Mouse (Mus musculus): ENCODE data around the gene Jmjd8. TPM values are rescaled to one million over a fixed set of nuclear protein-coding genes. Genes with fewer than 3 reads are reported as not detected.

The Jmjd8 gene
- polyA plus RNA-seq (2015; fragmentation: Nextera tagmentation; extraction: Ambion mirVana) = 55.2 and 60.6 TPM in 2 replicates

GRCm38 (mm10) chr17:25828712-25829557 is at the start of gene Jmjd8:
Gene Jmjd8, plus strand, starts transcription at chr17:25828867.
- H3K27me3 ChIP-seq = no peaks in the 10 kb centered on the region
- peak within 1 kb of the TSS; percentile 89 for H3K9ac ChIP-seq
- WGBS = 1% methylated on average over 32 of the region's 32 CpGs
- H3K9me3 ChIP-seq = no peaks in the 10 kb centered on the region
- peaks cover 51% of the 10 kb centered on the region for H3K36me3 ChIP-seq
- H3K4me1 ChIP-seq (replicated peaks) = peaks cover 84% of the 10 kb centered on the region
- H3K27ac ChIP-seq (replicated peaks) = peak within 1 kb of the TSS; percentile 94
- H3K4me2 ChIP-seq = peak within 1 kb of the TSS; percentile 96
- H3K4me3 ChIP-seq = peak within 1 kb of the TSS; percentile 76
- ATAC-seq (ENCODE audit: low read depth) = peak; percentile 45

GRCm38 (mm10) chr17:25781339-25781738 is 47.3 kb upstream of the Jmjd8 start:
- no peak overlapping the region for H3K9ac ChIP-seq
- no peak for ATAC-seq (ENCODE audit: low read depth)
- peaks cover 56% of the 10 kb centered on the region for H3K36me3 ChIP-seq
- no peak overlapping the region for H3K27ac ChIP-seq (replicated peaks)
- WGBS = 84% methylated on average over 6 of the region's 6 CpGs
- peaks cover 26% of the 10 kb centered on the region for H3K4me1 ChIP-seq (replicated peaks)
- no peaks in the 10 kb centered on the region for H3K27me3 ChIP-seq
- H3K4me2 ChIP-seq = no peak overlapping the region
- H3K4me3 ChIP-seq = no peak overlapping the region
- H3K9me3 ChIP-seq = no peaks in the 10 kb centered on the region

- 59% methylated on average over 7 of the region's 7 CpGs for WGBS
- H3K36me3 ChIP-seq = peaks cover 63% of the 10 kb centered on the region
- no peak for ATAC-seq (ENCODE audit: low read depth)
Observed at GRCm38 (mm10) chr17:25783086-25783485, 45.6 kb upstream of the Jmjd8 start.

GRCm38 (mm10) chr17:25783861-25784574 is 44.6 kb upstream of the Jmjd8 start:
- ATAC-seq (ENCODE audit: low read depth) = no peak
- Histone ChIP-seq H3K4me2 (peak overlapping the region; percentile 95), H3K36me3 (peaks cover 70% of the 10 kb centered on the region), H3K4me3 (peak overlapping the region; percentile 68), H3K27me3 (no peaks in the 10 kb centered on the region), H3K9me3 (no peaks in the 10 kb centered on the region), H3K4me1 (replicated peaks) (peaks cover 26% of the 10 kb centered on the region), H3K9ac (peak overlapping the region; percentile 89), H3K27ac (replicated peaks) (peak overlapping the region; percentile 89; the same call in 1 of the 2 replicates)
- 82% methylated on average over 15 of the region's 15 CpGs for WGBS

More at GRCm38 (mm10) chr17:25783086-25783485, 45.6 kb upstream of the Jmjd8 start:
- H3K4me2 ChIP-seq = peak overlapping the region; percentile 95
- no peaks in the 10 kb centered on the region for H3K9me3 ChIP-seq
- no peak overlapping the region; the same call in 1 of the 2 replicates for H3K4me3 ChIP-seq
- peak overlapping the region; percentile 89; the same call in 1 of the 2 replicates for H3K9ac ChIP-seq
- no peaks in the 10 kb centered on the region for H3K27me3 ChIP-seq
- H3K4me1 ChIP-seq (replicated peaks) = peaks cover 26% of the 10 kb centered on the region
- no peak overlapping the region for H3K27ac ChIP-seq (replicated peaks)

- Histone ChIP-seq H3K9ac (peak within 1 kb of the TSS; percentile 89), H3K36me3 (peaks cover 69% of the 10 kb centered on the region), H3K4me1 (replicated peaks) (peaks cover 27% of the 10 kb centered on the region), H3K27me3 (no peaks in the 10 kb centered on the region), H3K9me3 (no peaks in the 10 kb centered on the region), H3K4me2 (peak within 1 kb of the TSS; percentile 95), H3K4me3 (peak within 1 kb of the TSS; percentile 68), H3K27ac (replicated peaks) (peak within 1 kb of the TSS; percentile 89)
- ATAC-seq (ENCODE audit: low read depth) = peak; percentile 77
- WGBS = under 1% methylated on average over 23 of the region's 23 CpGs
Observed at GRCm38 (mm10) chr17:25785281-25785745, 43.4 kb upstream of the Jmjd8 start, which contains the start of gene Haghl. Gene Haghl, minus strand, starts transcription at chr17:25785673.

- Histone ChIP-seq H3K9me3 (no peaks in the 10 kb centered on the region), H3K4me3 (peak within 1 kb of the TSS; percentile 68), H3K36me3 (peaks cover 60% of the 10 kb centered on the region), H3K9ac (peak within 1 kb of the TSS; percentile 89), H3K27me3 (no peaks in the 10 kb centered on the region), H3K4me2 (peak within 1 kb of the TSS; percentile 95), H3K27ac (replicated peaks) (peak within 1 kb of the TSS; percentile 89), H3K4me1 (replicated peaks) (peaks cover 36% of the 10 kb centered on the region)
- 85% methylated on average over 3 of the region's 3 CpGs for WGBS
- ATAC-seq (ENCODE audit: low read depth) = no peak
Observed at GRCm38 (mm10) chr17:25786280-25786679, 42.4 kb upstream of the Jmjd8 start, which contains the start of gene Ccdc78. Gene Ccdc78, plus strand, starts transcription at chr17:25786580.

- Histone ChIP-seq H3K27me3 (no peaks in the 10 kb centered on the region), H3K4me2 (no peak overlapping the region), H3K9ac (no peak overlapping the region), H3K4me1 (replicated peaks) (peaks cover 42% of the 10 kb centered on the region), H3K27ac (replicated peaks) (no peak overlapping the region), H3K4me3 (no peak overlapping the region), H3K36me3 (peaks cover 53% of the 10 kb centered on the region), H3K9me3 (no peaks in the 10 kb centered on the region)
- no peak for ATAC-seq (ENCODE audit: low read depth)
- WGBS = 91% methylated on average over 9 of the region's 9 CpGs
Observed at GRCm38 (mm10) chr17:25786781-25787504, 41.7 kb upstream of the Jmjd8 start.

GRCm38 (mm10) chr17:25791320-25791842 is 37.3 kb upstream of the Jmjd8 start:
- Histone ChIP-seq H3K9me3 (no peaks in the 10 kb centered on the region), H3K27me3 (no peaks in the 10 kb centered on the region), H3K4me1 (replicated peaks) (peaks cover 55% of the 10 kb centered on the region), H3K4me2 (peak overlapping the region; percentile 92), H3K36me3 (peaks cover 30% of the 10 kb centered on the region), H3K4me3 (peak overlapping the region; percentile 84), H3K9ac (peak overlapping the region; percentile 86), H3K27ac (replicated peaks) (peak overlapping the region; percentile 92)
- 0 out of 2 replicates have a peak, but pooled peaks have one; percentile 6 for ATAC-seq (ENCODE audit: low read depth)
- WGBS = 28% methylated on average over 19 of the region's 19 CpGs

- H3K4me1 ChIP-seq (replicated peaks) = peaks cover 61% of the 10 kb centered on the region
- peak overlapping the region; percentile 86 for H3K9ac ChIP-seq
- no peaks in the 10 kb centered on the region for H3K27me3 ChIP-seq
- peaks cover 28% of the 10 kb centered on the region for H3K36me3 ChIP-seq
- peak overlapping the region; percentile 92 for H3K27ac ChIP-seq (replicated peaks)
- ATAC-seq (ENCODE audit: low read depth) = peak; percentile 41
- peak overlapping the region; percentile 84 for H3K4me3 ChIP-seq
- H3K9me3 ChIP-seq = no peaks in the 10 kb centered on the region
- peak overlapping the region; percentile 92 for H3K4me2 ChIP-seq
- under 1% methylated on average over 45 of the region's 45 CpGs for WGBS
Observed at GRCm38 (mm10) chr17:25791843-25792527, 36.7 kb upstream of the Jmjd8 start.

- Histone ChIP-seq H3K4me1 (replicated peaks) (peaks cover 67% of the 10 kb centered on the region), H3K9me3 (no peaks in the 10 kb centered on the region), H3K9ac (peak within 1 kb of the TSS; percentile 86), H3K36me3 (peaks cover 22% of the 10 kb centered on the region), H3K27ac (replicated peaks) (peak within 1 kb of the TSS; percentile 92), H3K4me2 (peak within 1 kb of the TSS; percentile 92), H3K4me3 (peak within 1 kb of the TSS; percentile 84), H3K27me3 (no peaks in the 10 kb centered on the region)
- peak; percentile 33; the same call in 1 of the 2 replicates for ATAC-seq (ENCODE audit: low read depth)
- whole genome bisulfite sequencing = 0% methylated on average over 14 of the region's 14 CpGs
Observed at GRCm38 (mm10) chr17:25792615-25793014, 36.1 kb upstream of the Jmjd8 start, which contains the start of gene Fam173a. Gene Fam173a, minus strand, starts transcription at chr17:25792901.
